Mouse (Mus musculus): Measurements from ENCODE around the gene Rnf115.

DNA sequence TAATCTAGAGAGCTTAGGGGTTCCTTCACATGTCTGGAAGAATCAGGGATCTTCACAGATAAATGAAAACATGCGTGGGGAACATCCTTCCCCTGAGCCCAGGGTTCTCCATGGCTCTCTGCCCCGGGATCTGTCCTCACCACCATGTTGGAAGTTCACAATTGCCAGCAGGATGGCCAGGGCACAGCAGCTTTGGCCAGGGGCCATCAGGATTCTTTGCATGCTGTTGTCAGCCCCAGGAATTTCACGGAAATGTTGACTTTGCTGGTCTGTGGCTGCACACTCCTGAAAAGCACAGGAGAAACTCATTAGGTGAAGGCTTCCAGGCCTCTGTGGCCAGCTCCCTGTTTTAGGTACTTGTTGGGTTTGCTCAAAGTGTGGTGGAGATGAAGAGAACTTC is 81.2 kb downstream of the Rnf115 start:
- TF ChIP-seq POLR2A (IDR thresholded peaks at IDR 0.05; ENCODE audit: borderline replicate concordance, insufficient read depth, low read length) (no peak), CTCF (IDR thresholded peaks at IDR 0.05; ENCODE audit: borderline replicate concordance, insufficient read depth, low read depth, low read length) (no peak)
